Mouse (Mus musculus): ENCODE results near the gene Trim47. TPM values are rescaled to one million over a fixed set of nuclear protein-coding genes. Genes with fewer than 3 reads are reported as not detected.

Trim47 gene
- polyA plus RNA-seq, 1 experiment from 2014 or later: 4.7 TPM

GRCm38 (mm10) chr11:116104006-116104646, 22.9 kb downstream of the Trim47 start:
- ATAC-seq (ENCODE audit: low FRiP score, low read depth): no peak
- H3K4me2 ChIP-seq (replicated peaks): no peak overlapping the region
- peak overlapping the region; percentile 11; the same call in 1 of the 2 replicates for H3K27ac ChIP-seq (replicated peaks)
- H3K9me3 ChIP-seq: no peaks in the 10 kb centered on the region
- H3K27me3 ChIP-seq: peaks cover 46% of the 10 kb centered on the region
- peaks cover 45% of the 10 kb centered on the region for H3K4me1 ChIP-seq
- H3K9ac ChIP-seq (replicated peaks): no peak overlapping the region
- H3K36me3 ChIP-seq: no peaks in the 10 kb centered on the region
- H3K4me3 ChIP-seq: no peak overlapping the region
- WGBS: 52% methylated on average over 14 of the region's 14 CpGs

GRCm38 (mm10) chr11:116103572-116103971, 23.4 kb downstream of the Trim47 start:
- H3K4me1 ChIP-seq: peaks cover 41% of the 10 kb centered on the region
- peaks cover 40% of the 10 kb centered on the region for H3K27me3 ChIP-seq
- H3K4me2 ChIP-seq (replicated peaks): no peak overlapping the region
- no peak overlapping the region for H3K9ac ChIP-seq (replicated peaks)
- no peaks in the 10 kb centered on the region for H3K36me3 ChIP-seq
- 89% methylated on average over 11 of the region's 12 CpGs for WGBS
- H3K4me3 ChIP-seq: no peak overlapping the region
- no peak for ATAC-seq (ENCODE audit: low FRiP score, low read depth)
- H3K27ac ChIP-seq (replicated peaks): no peak overlapping the region
- no peaks in the 10 kb centered on the region for H3K9me3 ChIP-seq

GRCm38 (mm10) chr11:116102472-116102871, 24.5 kb downstream of the Trim47 start:
- no peak for ATAC-seq (ENCODE audit: low FRiP score, low read depth)
- 63% methylated on average over 3 of the region's 4 CpGs for WGBS
- Histone ChIP-seq H3K27ac (replicated peaks) (peak overlapping the region; percentile 58), H3K27me3 (peaks cover 29% of the 10 kb centered on the region), H3K4me3 (no peak overlapping the region), H3K4me2 (replicated peaks) (no peak overlapping the region), H3K36me3 (no peaks in the 10 kb centered on the region), H3K4me1 (peaks cover 37% of the 10 kb centered on the region), H3K9ac (replicated peaks) (no peak overlapping the region), H3K9me3 (no peaks in the 10 kb centered on the region)

- Histone ChIP-seq H3K36me3 (no peaks in the 10 kb centered on the region), H3K27me3 (peaks cover 24% of the 10 kb centered on the region), H3K9ac (replicated peaks) (no peak overlapping the region; the same call in 1 of the 2 replicates), H3K4me2 (replicated peaks) (peak overlapping the region; percentile 7; the same call in 1 of the 2 replicates), H3K4me1 (peaks cover 34% of the 10 kb centered on the region), H3K4me3 (no peak overlapping the region), H3K9me3 (peaks cover under 1% of the 10 kb centered on the region; the same call in 1 of the 2 replicates), H3K27ac (replicated peaks) (peak overlapping the region; percentile 58)
- ATAC-seq (ENCODE audit: low FRiP score, low read depth): no peak
- 38% methylated on average over 11 of the region's 11 CpGs for WGBS
Measured at GRCm38 (mm10) chr11:116101931-116102381, 25.1 kb downstream of the Trim47 start.

GRCm38 (mm10) chr11:116100839-116101238, 26.2 kb downstream of the Trim47 start:
- H3K9ac ChIP-seq (replicated peaks): no peak overlapping the region
- H3K27me3 ChIP-seq: peaks cover 13% of the 10 kb centered on the region
- no peak overlapping the region for H3K27ac ChIP-seq (replicated peaks)
- peaks cover 5% of the 10 kb centered on the region; the same call in 1 of the 2 replicates for H3K9me3 ChIP-seq
- peaks cover 23% of the 10 kb centered on the region for H3K4me1 ChIP-seq
- no peaks in the 10 kb centered on the region for H3K36me3 ChIP-seq
- 79% methylated on average over 7 of the region's 7 CpGs for WGBS
- no peak overlapping the region for H3K4me3 ChIP-seq
- ATAC-seq (ENCODE audit: low FRiP score, low read depth): no peak
- no peak overlapping the region for H3K4me2 ChIP-seq (replicated peaks)

- Histone ChIP-seq H3K9me3 (peaks cover 5% of the 10 kb centered on the region; the same call in 1 of the 2 replicates), H3K27me3 (peaks cover 8% of the 10 kb centered on the region), H3K4me3 (no peak overlapping the region), H3K4me2 (replicated peaks) (no peak overlapping the region), H3K9ac (replicated peaks) (no peak overlapping the region), H3K36me3 (no peaks in the 10 kb centered on the region), H3K27ac (replicated peaks) (no peak overlapping the region), H3K4me1 (peaks cover 22% of the 10 kb centered on the region)
- no peak for ATAC-seq (ENCODE audit: low FRiP score, low read depth)
- WGBS: 84% methylated on average over 6 of the region's 6 CpGs
Measured at GRCm38 (mm10) chr11:116100385-116100784, 26.6 kb downstream of the Trim47 start.

GRCm38 (mm10) chr11:116099462-116099861, 27.5 kb downstream of the Trim47 start:
- no peak overlapping the region for H3K27ac ChIP-seq (replicated peaks)
- peaks cover 4% of the 10 kb centered on the region for H3K27me3 ChIP-seq

GRCm38 (mm10) chr11:116098711-116099460, 28.1 kb downstream of the Trim47 start:
- Histone ChIP-seq H3K9ac (replicated peaks) (no peak overlapping the region), H3K27ac (replicated peaks) (no peak overlapping the region), H3K27me3 (peaks cover 1% of the 10 kb centered on the region; the same call in 1 of the 2 replicates), H3K4me3 (no peak overlapping the region), H3K4me1 (peaks cover 15% of the 10 kb centered on the region), H3K36me3 (no peaks in the 10 kb centered on the region), H3K9me3 (peaks cover 5% of the 10 kb centered on the region; the same call in 1 of the 2 replicates), H3K4me2 (replicated peaks) (no peak overlapping the region)
- WGBS: 82% methylated on average over 14 of the region's 14 CpGs
- no peak for ATAC-seq (ENCODE audit: low FRiP score, low read depth)

More at GRCm38 (mm10) chr11:116099462-116099861, 27.5 kb downstream of the Trim47 start:
- Histone ChIP-seq H3K9me3 (peaks cover 5% of the 10 kb centered on the region; the same call in 1 of the 2 replicates), H3K9ac (replicated peaks) (no peak overlapping the region), H3K4me2 (replicated peaks) (no peak overlapping the region), H3K4me3 (no peak overlapping the region), H3K4me1 (peaks cover 21% of the 10 kb centered on the region), H3K36me3 (no peaks in the 10 kb centered on the region)
- no peak for ATAC-seq (ENCODE audit: low FRiP score, low read depth)
- WGBS: 87% methylated on average over 6 of the region's 6 CpGs

- Histone ChIP-seq H3K27me3 (no peaks in the 10 kb centered on the region), H3K27ac (replicated peaks) (no peak overlapping the region), H3K9ac (replicated peaks) (no peak overlapping the region), H3K9me3 (peaks cover 5% of the 10 kb centered on the region; the same call in 1 of the 2 replicates), H3K36me3 (no peaks in the 10 kb centered on the region), H3K4me3 (no peak overlapping the region), H3K4me2 (replicated peaks) (no peak overlapping the region), H3K4me1 (0 out of 2 replicates have a peak, but pooled peaks cover 1% of the 10 kb centered on the region)
- no peak for ATAC-seq (ENCODE audit: low FRiP score, low read depth)
- 89% methylated on average over 5 of the region's 5 CpGs for WGBS
Measured at GRCm38 (mm10) chr11:116096213-116097108, 30.5 kb downstream of the Trim47 start.

GRCm38 (mm10) chr11:116095573-116095972, 31.4 kb downstream of the Trim47 start:
- no peaks in the 10 kb centered on the region for H3K36me3 ChIP-seq
- 89% methylated on average over 3 of the region's 3 CpGs for WGBS
- peaks cover 5% of the 10 kb centered on the region; the same call in 1 of the 2 replicates for H3K9me3 ChIP-seq
- H3K27me3 ChIP-seq: no peaks in the 10 kb centered on the region
- no peak overlapping the region for H3K4me2 ChIP-seq (replicated peaks)
- H3K27ac ChIP-seq (replicated peaks): no peak overlapping the region
- no peak overlapping the region for H3K4me3 ChIP-seq
- H3K9ac ChIP-seq (replicated peaks): no peak overlapping the region
- ATAC-seq (ENCODE audit: low FRiP score, low read depth): no peak
- no peaks in the 10 kb centered on the region for H3K4me1 ChIP-seq

GRCm38 (mm10) chr11:116093771-116094565, 33.0 kb downstream of the Trim47 start:
- no peaks in the 10 kb centered on the region for H3K4me1 ChIP-seq
- H3K27ac ChIP-seq (replicated peaks): no peak overlapping the region
- H3K27me3 ChIP-seq: no peaks in the 10 kb centered on the region
- no peak overlapping the region for H3K4me3 ChIP-seq
- no peaks in the 10 kb centered on the region for H3K36me3 ChIP-seq
- no peak overlapping the region for H3K4me2 ChIP-seq (replicated peaks)
- ATAC-seq (ENCODE audit: low FRiP score, low read depth): no peak
- H3K9me3 ChIP-seq: peaks cover 5% of the 10 kb centered on the region; the same call in 1 of the 2 replicates
- 69% methylated on average over 16 of the region's 16 CpGs for WGBS
- H3K9ac ChIP-seq (replicated peaks): no peak overlapping the region
